Mouse (Mus musculus) myocyte (in vitro differentiated cells): ENCODE results near the gene Cask.

ENCODE experiments used
- CEBPB ChIP-seq: IDR thresholded peaks from 2 replicates; pipeline ENCODE4 v1.6.1; 2011; ENCODE audit warnings: mild to moderate bottlenecking, moderate library complexity; ENCODE audit not compliant: poor library complexity, insufficient read depth, severe bottlenecking
- E2F4 ChIP-seq: IDR thresholded peaks from one replicate; pipeline ENCODE4 v1.6.1; 2011; ENCODE audit warnings: mild to moderate bottlenecking, control low read depth, moderate library complexity; ENCODE audit not compliant: insufficient read depth
- MAX ChIP-seq: IDR thresholded peaks from one replicate; pipeline ENCODE4 v1.6.1; 2011; ENCODE audit warnings: low read depth, mild to moderate bottlenecking, control low read depth
- POLR2A ChIP-seq: IDR thresholded peaks from one replicate; pipeline ENCODE4 v1.6.1; 2011; ENCODE audit warnings: low read depth, mild to moderate bottlenecking, control low read depth, moderate library complexity; ENCODE audit not compliant: insufficient read length
- POLR2AphosphoS2 ChIP-seq: IDR thresholded peaks from one replicate; pipeline ENCODE4 v1.6.1; 2011; ENCODE audit warnings: low read depth, control low read depth; ENCODE audit not compliant: insufficient read length
- USF1 ChIP-seq: IDR thresholded peaks from one replicate; pipeline ENCODE4 v1.6.1; 2011; ENCODE audit warnings: low read depth, mild to moderate bottlenecking, control low read depth, moderate library complexity

GRCm38 (mm10) chrX:13616726-13617125 is 234.4 kb downstream of the Cask start:
- TF ChIP-seq POLR2A: no peak
- no peak for TF ChIP-seq CEBPB
- TF ChIP-seq POLR2AphosphoS2: no peak
- TF ChIP-seq USF1: no peak
- TF ChIP-seq MAX: no peak
- TF ChIP-seq E2F4: no peak
